Comparison of ENCODE assay signal across 8 mouse cellular contexts in the genomic region with DNA sequence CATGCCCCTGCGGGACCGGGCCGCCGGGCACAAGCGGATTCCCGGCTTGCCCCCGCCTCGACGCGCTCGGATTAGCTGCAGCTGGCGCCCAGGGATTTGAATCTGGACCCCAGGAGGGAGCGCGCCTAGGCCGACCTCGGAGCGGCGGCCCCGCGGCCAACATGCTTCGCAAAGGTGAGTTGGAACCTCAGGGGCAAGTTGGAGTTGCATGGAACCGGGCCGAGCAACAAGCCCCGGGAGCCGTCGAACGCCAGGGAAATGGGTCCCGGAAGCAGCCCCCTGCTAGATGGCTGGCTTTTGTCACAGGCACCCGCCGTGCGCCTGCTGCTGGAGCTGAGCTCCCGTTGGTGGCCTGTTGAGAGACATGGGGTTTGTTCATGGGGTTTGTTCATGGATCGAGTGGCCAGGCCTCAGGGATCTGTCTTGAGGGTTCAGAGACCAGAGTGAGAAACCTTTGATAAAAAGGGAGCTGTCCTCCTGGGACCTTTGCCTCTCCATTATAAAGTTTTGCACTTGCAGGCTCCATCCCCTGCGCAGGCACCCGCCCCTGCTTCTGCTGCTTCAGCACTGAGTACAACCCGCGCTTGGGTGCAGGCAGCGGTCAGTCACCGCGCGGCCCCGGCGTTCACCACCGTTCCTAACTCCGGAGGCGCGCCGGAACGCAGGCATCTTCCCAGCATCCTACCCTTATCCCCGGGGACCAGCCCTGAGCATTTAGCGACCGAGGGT. TPM values are rescaled to one million over a fixed set of nuclear protein-coding genes. Genes with fewer than 3 reads are reported as not detected.
DNase-seq lines count a peak whose midpoint lies in the region; ATAC-seq lines count a peak whose summit lies in the region.

No protein-coding gene starts in this region.

- peak; percentile 44 for DNase-seq in gastrocnemius, postnatal 10 days
- no peak for DNase-seq in gastrocnemius, adult 8-10 months (ENCODE audit: low spot score in 2 of 2)
- DNase-seq in Muller cell, postnatal 12 days (ENCODE audit: inconsistent ontology term): peak; percentile 49
- DNase-seq in left cerebral cortex, postnatal 14 days (ENCODE audit: low spot score in 2 of 2): no peak

- peak overlapping the region; percentile 58 for H3K4me3 ChIP-seq in forebrain, embryonic 16.5 days (replicated peaks; ENCODE audit: low read length)
- H3K4me3 ChIP-seq in kidney, embryonic 15.5 days (replicated peaks): peak overlapping the region; percentile 60
- H3K4me3 ChIP-seq in midbrain, embryonic 16.5 days (ENCODE audit: low read depth, low read length): peak overlapping the region; percentile 64

- no peaks in the 10 kb centered on the region for H3K36me3 ChIP-seq in forebrain, embryonic 16.5 days (ENCODE audit: control insufficient read depth, insufficient read depth)
- H3K36me3 ChIP-seq in kidney, embryonic 15.5 days: no peaks in the 10 kb centered on the region
- no peaks in the 10 kb centered on the region for H3K36me3 ChIP-seq in midbrain, embryonic 16.5 days (ENCODE audit: control insufficient read depth, insufficient read depth, low read length)

- H3K4me2 ChIP-seq in forebrain, embryonic 16.5 days (ENCODE audit: low read length): peak overlapping the region; percentile 72
- H3K4me2 ChIP-seq in kidney, embryonic 15.5 days: peak overlapping the region; percentile 89
- H3K4me2 ChIP-seq in midbrain, embryonic 16.5 days (ENCODE audit: low read length): peak overlapping the region; percentile 57

- no peak for ATAC-seq in forebrain, embryonic 16.5 days
- ATAC-seq in kidney, embryonic 15.5 days (replicated peaks; ENCODE audit: low FRiP score): no peak
- ATAC-seq in midbrain, embryonic 16.5 days: no peak
- no peak for ATAC-seq in megakaryocyte-erythroid progenitor cell, adult 5-6 weeks (replicated peaks; ENCODE audit: low FRiP score, low TSS enrichment, poor library complexity, severe bottlenecking)

- under 1% methylated on average over 52 of the region's 52 CpGs for WGBS in forebrain, embryonic 16.5 days
- under 1% methylated on average over 52 of the region's 52 CpGs for WGBS in kidney, embryonic 15.5 days
- under 1% methylated on average over 49 of the region's 52 CpGs for WGBS in midbrain, embryonic 16.5 days

- peaks cover 39% of the 10 kb centered on the region for H3K4me1 ChIP-seq in forebrain, embryonic 16.5 days (replicated peaks; ENCODE audit: control insufficient read depth, insufficient read depth, low read length)
- peaks cover 55% of the 10 kb centered on the region for H3K4me1 ChIP-seq in kidney, embryonic 15.5 days
- peaks cover 31% of the 10 kb centered on the region for H3K4me1 ChIP-seq in midbrain, embryonic 16.5 days (ENCODE audit: control insufficient read depth, insufficient read depth, low read length)

- no peak overlapping the region for H3K27ac ChIP-seq in forebrain, embryonic 16.5 days (ENCODE audit: low read length)
- H3K27ac ChIP-seq in kidney, embryonic 15.5 days: no peak overlapping the region
- H3K27ac ChIP-seq in midbrain, embryonic 16.5 days (ENCODE audit: low read length): peak overlapping the region; percentile 74

- intact Hi-C loops in left cerebral cortex, postnatal 14 days (cut with DNase I): loop anchor here (5.0 kb wide), 1 partner anchor 38 kb away; no protein-coding TSS in a partner anchor

- no peaks in the 10 kb centered on the region for H3K9me3 ChIP-seq in forebrain, embryonic 16.5 days (ENCODE audit: control insufficient read depth, low read length)
- H3K9me3 ChIP-seq in kidney, embryonic 15.5 days (replicated peaks): no peaks in the 10 kb centered on the region
- H3K9me3 ChIP-seq in midbrain, embryonic 16.5 days (replicated peaks; ENCODE audit: control insufficient read depth, low read length, poor library complexity, severe bottlenecking): no peaks in the 10 kb centered on the region

- peak overlapping the region; percentile 67 for H3K9ac ChIP-seq in forebrain, embryonic 16.5 days (replicated peaks; ENCODE audit: low read depth, low read length)
- peak overlapping the region; percentile 42 for H3K9ac ChIP-seq in kidney, embryonic 15.5 days
- H3K9ac ChIP-seq in midbrain, embryonic 16.5 days (ENCODE audit: low read depth, low read length): peak overlapping the region; percentile 72

- peaks cover 43% of the 10 kb centered on the region for H3K27me3 ChIP-seq in forebrain, embryonic 16.5 days (replicated peaks; ENCODE audit: control insufficient read depth, insufficient read depth, low read length)
- peaks cover 74% of the 10 kb centered on the region for H3K27me3 ChIP-seq in kidney, embryonic 15.5 days
- H3K27me3 ChIP-seq in midbrain, embryonic 16.5 days (ENCODE audit: control insufficient read depth, insufficient read depth, low read depth, low read length): no peaks in the 10 kb centered on the region

RNA-seq across cellular contexts. Expression of gene Rtn4rl1, which starts 0.7 kb away (rescaled TPM):
- 1 to 10 TPM; 3.2 to 3.8 TPM for total RNA-seq in gastrocnemius, postnatal 10 days (2021)
- 1 to 10 TPM in 1 of 4 experiments, under 1 TPM in 3; 0.63 to 1.3 (median 0.94) TPM for total RNA-seq in gastrocnemius, adult 8-10 months (2022)
- polyA plus RNA-seq in forebrain, embryonic 16.5 days (2015; fragmentation: Nextera tagmentation; extraction: Ambion mirVana): 5.5 and 6.3 TPM in 2 replicates
- 3.4 and 3.6 TPM in 2 replicates for polyA plus RNA-seq in kidney, embryonic 15.5 days (2015; fragmentation: Nextera tagmentation; extraction: Ambion mirVana)
- 17.8 and 19.7 TPM in 2 replicates for polyA plus RNA-seq in midbrain, embryonic 16.5 days (2015; fragmentation: Nextera tagmentation; extraction: Ambion mirVana)
- total RNA-seq in megakaryocyte-erythroid progenitor cell, adult 5-6 weeks (2014; fragmentation: Nextera tagmentation): not detected in 2 replicates
- total RNA-seq in megakaryocyte-erythroid progenitor cell, adult 5-6 weeks (2017): 0.80 TPM in 1 of 2 replicates, not detected in the other
- total RNA-seq in left cerebral cortex, postnatal 14 days (2021): 10 to 100 TPM; 59.5 to 65.9 TPM

RNA-seq across cellular contexts. Expression of gene Dph1, which starts 3.2 kb away (rescaled TPM):
- 1 to 10 TPM; 8.3 to 8.4 TPM for total RNA-seq in gastrocnemius, postnatal 10 days (2021)
- total RNA-seq in gastrocnemius, adult 8-10 months (2022): 1 to 10 TPM; 4.2 to 6.9 (median 5.4) TPM
- polyA plus RNA-seq in forebrain, embryonic 16.5 days (2015; fragmentation: Nextera tagmentation; extraction: Ambion mirVana): 15.4 and 16.1 TPM in 2 replicates
- 24.6 and 26.3 TPM in 2 replicates for polyA plus RNA-seq in kidney, embryonic 15.5 days (2015; fragmentation: Nextera tagmentation; extraction: Ambion mirVana)
- polyA plus RNA-seq in midbrain, embryonic 16.5 days (2015; fragmentation: Nextera tagmentation; extraction: Ambion mirVana): 12.5 and 14.0 TPM in 2 replicates
- 22.3 and 25.0 TPM in 2 replicates for total RNA-seq in megakaryocyte-erythroid progenitor cell, adult 5-6 weeks (2014; fragmentation: Nextera tagmentation)
- total RNA-seq in megakaryocyte-erythroid progenitor cell, adult 5-6 weeks (2017): 13.3 and 14.2 TPM in 2 replicates
- total RNA-seq in left cerebral cortex, postnatal 14 days (2021): 10 to 100 TPM; 22.0 to 23.7 TPM

RNA-seq across cellular contexts. Expression of gene Ovca2, which starts 15.7 kb away (rescaled TPM):
- total RNA-seq in gastrocnemius, postnatal 10 days (2021): 1 to 10 TPM; 4.7 to 5.1 TPM
- total RNA-seq in gastrocnemius, adult 8-10 months (2022): 1 to 10 TPM; 2.0 to 4.5 (median 2.3) TPM
- 18.0 and 20.8 TPM in 2 replicates for polyA plus RNA-seq in forebrain, embryonic 16.5 days (2015; fragmentation: Nextera tagmentation; extraction: Ambion mirVana)
- polyA plus RNA-seq in kidney, embryonic 15.5 days (2015; fragmentation: Nextera tagmentation; extraction: Ambion mirVana): 25.3 and 27.0 TPM in 2 replicates
- 13.3 and 14.5 TPM in 2 replicates for polyA plus RNA-seq in midbrain, embryonic 16.5 days (2015; fragmentation: Nextera tagmentation; extraction: Ambion mirVana)
- total RNA-seq in megakaryocyte-erythroid progenitor cell, adult 5-6 weeks (2014; fragmentation: Nextera tagmentation): 18.8 and 21.3 TPM in 2 replicates
- 17.6 and 29.0 TPM in 2 replicates for total RNA-seq in megakaryocyte-erythroid progenitor cell, adult 5-6 weeks (2017)
- total RNA-seq in left cerebral cortex, postnatal 14 days (2021): 10 to 100 TPM; 10.0 to 10.2 TPM

RNA-seq across cellular contexts. Expression of gene Hic1, which starts 25.0 kb away (rescaled TPM):
- total RNA-seq in gastrocnemius, postnatal 10 days (2021): 10 to 100 TPM; 21.1 to 27.1 TPM
- 1 to 10 TPM; 2.7 to 5.0 (median 4.0) TPM for total RNA-seq in gastrocnemius, adult 8-10 months (2022)
- 1.2 and 2.3 TPM in 2 replicates for polyA plus RNA-seq in forebrain, embryonic 16.5 days (2015; fragmentation: Nextera tagmentation; extraction: Ambion mirVana)
- polyA plus RNA-seq in kidney, embryonic 15.5 days (2015; fragmentation: Nextera tagmentation; extraction: Ambion mirVana): 24.3 and 25.9 TPM in 2 replicates
- 1.3 and 1.8 TPM in 2 replicates for polyA plus RNA-seq in midbrain, embryonic 16.5 days (2015; fragmentation: Nextera tagmentation; extraction: Ambion mirVana)
- 0.17 TPM in 1 of 2 replicates, not detected in the other for total RNA-seq in megakaryocyte-erythroid progenitor cell, adult 5-6 weeks (2014; fragmentation: Nextera tagmentation)
- 0.52 TPM in 1 of 2 replicates, not detected in the other for total RNA-seq in megakaryocyte-erythroid progenitor cell, adult 5-6 weeks (2017)
- 1 to 10 TPM; 5.0 to 5.2 TPM for total RNA-seq in left cerebral cortex, postnatal 14 days (2021)

Comparison
In these comparisons a context has a peak if more than half of its experiments do, and no peak if none do; other contexts are left out.
1. DNase-seq: peak in gastrocnemius, postnatal 10 days (single experiment) and Muller cell, postnatal 12 days (single experiment); none in gastrocnemius, adult 8-10 months (0 of 2) and left cerebral cortex, postnatal 14 days (0 of 2).
2. RNA of gene Rtn4rl1, which starts 0.7 kb away (total RNA-seq): 59.5 to 65.9 TPM in left cerebral cortex, postnatal 14 days; 3.2 to 3.8 TPM in gastrocnemius, postnatal 10 days, 0.63 to 1.3 TPM in gastrocnemius, adult 8-10 months and 0.80 TPM in megakaryocyte-erythroid progenitor cell, adult 5-6 weeks; every median in the first group is over 10 times any median in the second.
3. Peak in every context shown above with its lines, with median percentiles within 50 percentile points of each other: H3K4me2 ChIP-seq, H3K4me3 ChIP-seq and H3K9ac ChIP-seq.